Mouse (Mus musculus) stomach, postnatal 0 days (tissue): ENCODE data around the gene Dph5. TPM values are rescaled to one million over a fixed set of nuclear protein-coding genes. Genes with fewer than 3 reads are reported as not detected.
"Not testable (repeated sequence)": the region's sequence is repeated elsewhere in the genome, so short reads cannot be mapped to it uniquely, and the experiment has no call there.

Experiments
- ATAC-seq: fragments of 200-750 bp; cut with Nextera tagmentation; 2 replicates; pipeline ENCODE4 v1.8.0; 2017; ENCODE audit not compliant: low FRiP score, low TSS enrichment
- DNase-seq: peaks from one replicate; pipeline ENCODE4 v3.0.0-alpha.2; 2016; ENCODE audit warnings: low spot score
- H3K27ac ChIP-seq: fragments of 300-500 bp; sonication (generic); replicated peaks from 2 replicates; pipeline ENCODE4 v1.5.1; 2014; ENCODE audit warnings: mild to moderate bottlenecking, control low read depth
- H3K27me3 ChIP-seq: fragments of 300-500 bp; sonication (generic); 2 replicates; pipeline ENCODE4 v1.6.1; 2014; ENCODE audit warnings: low read length; ENCODE audit not compliant: control insufficient read depth, insufficient read depth
- H3K36me3 ChIP-seq: fragments of 300-500 bp; sonication (generic); 2 replicates; pipeline ENCODE4 v1.6.1; 2014; ENCODE audit warnings: low read length, mixed read lengths; ENCODE audit not compliant: control insufficient read depth, insufficient read depth
- H3K4me1 ChIP-seq: fragments of 300-500 bp; sonication (generic); replicated peaks from 2 replicates; pipeline ENCODE4 v1.6.1; 2014; ENCODE audit warnings: antibody characterized with exemption; ENCODE audit not compliant: control insufficient read depth, insufficient read depth
- H3K4me2 ChIP-seq: fragments of 300-500 bp; sonication (generic); replicated peaks from 2 replicates; pipeline ENCODE4 v1.6.1; 2014; ENCODE audit warnings: low read depth, mild to moderate bottlenecking, control low read depth, moderate library complexity
- H3K4me3 ChIP-seq: fragments of 300-500 bp; sonication (generic); 2 replicates; pipeline ENCODE4 v1.5.1; 2014; ENCODE audit warnings: low read depth, low read length, control low read depth
- H3K9ac ChIP-seq: fragments of 300-500 bp; sonication (generic); 2 replicates; pipeline ENCODE4 v1.6.1; 2014; ENCODE audit warnings: mild to moderate bottlenecking, low read length, control low read depth, mixed read lengths
- H3K9me3 ChIP-seq: fragments of 300-500 bp; sonication (generic); 2 replicates; pipeline ENCODE4 v1.6.1; 2016; ENCODE audit warnings: low read length; ENCODE audit not compliant: control insufficient read depth
- CTCF ChIP-seq: IDR thresholded peaks from 2 replicates; pipeline ENCODE4 v1.5.1; 2016; ENCODE audit warnings: antibody characterized with exemption, low read depth, mild to moderate bottlenecking, moderate library complexity
- EP300 ChIP-seq: optimal IDR thresholded peaks from 2 replicates; pipeline ENCODE3; 2016; ENCODE audit warnings: antibody characterized with exemption
- WGBS: fragments of 180-500 bp; shearing (Covaris S2); extraction: QIAGEN DNeasy Blood & Tissue Kit; methylation state at CpG from one replicate; pipeline ENCODE4 v1.1.7; 2014; 5-methylcytosine and 5-hydroxymethylcytosine counted together
- polyA plus RNA-seq: library from polyadenylated mRNA; unstranded; fragments of >200 nt; fragmentation: Nextera tagmentation; extraction: Ambion mirVana; gene quantifications from 2 replicates; pipeline ENCODE4 v1.2.1, GENCODE M21; 2015

Dph5 gene
- polyA plus RNA-seq, 1 experiment from 2014 or later: 18.2 TPM

- Histone ChIP-seq H3K9me3 (no peaks in the 10 kb centered on the region), H3K27me3 (no peaks in the 10 kb centered on the region), H3K27ac (no peak overlapping the region), H3K36me3 (no peaks in the 10 kb centered on the region), H3K4me2 (no peak overlapping the region), H3K4me3 (no peak overlapping the region), H3K4me1 (no peaks in the 10 kb centered on the region), H3K9ac (no peak overlapping the region)
- 91% methylated on average over 3 of the region's 3 CpGs for WGBS
- TF ChIP-seq CTCF (no peak), EP300 (no peak)
- ATAC-seq (no peak), DNase-seq (no peak)
Observed at GRCm38 (mm10) chr3:115858822-115859221, 28.8 kb upstream of the Dph5 start.

GRCm38 (mm10) chr3:115860780-115861179 is 26.9 kb upstream of the Dph5 start:
- H3K36me3 ChIP-seq, ATAC-seq, H3K4me1 ChIP-seq, H3K27me3 ChIP-seq, H3K27ac ChIP-seq, H3K4me2 ChIP-seq, H3K4me3 ChIP-seq, DNase-seq, H3K9ac ChIP-seq, H3K9me3 ChIP-seq: not testable (repeated sequence)
- 50% methylated on average over 1 of the region's 1 CpGs for WGBS

- H3K36me3 ChIP-seq: no peaks in the 10 kb centered on the region
- no peaks in the 10 kb centered on the region for H3K27me3 ChIP-seq
- no peaks in the 10 kb centered on the region for H3K9me3 ChIP-seq
- no peak for ATAC-seq
- no peak overlapping the region for H3K9ac ChIP-seq
- H3K4me1 ChIP-seq: no peaks in the 10 kb centered on the region
- no peak overlapping the region for H3K27ac ChIP-seq
- H3K4me2 ChIP-seq: no peak overlapping the region
- DNase-seq: no peak
- H3K4me3 ChIP-seq: no peak overlapping the region
- TF ChIP-seq EP300 (no peak), CTCF (no peak)
- WGBS: 67% methylated on average over 4 of the region's 4 CpGs
Observed at GRCm38 (mm10) chr3:115863487-115863886, 24.1 kb upstream of the Dph5 start.

- Histone ChIP-seq H3K4me2 (no peak overlapping the region), H3K9me3 (no peaks in the 10 kb centered on the region), H3K4me3 (no peak overlapping the region), H3K36me3 (no peaks in the 10 kb centered on the region), H3K9ac (no peak overlapping the region), H3K27ac (no peak overlapping the region), H3K27me3 (no peaks in the 10 kb centered on the region), H3K4me1 (no peaks in the 10 kb centered on the region)
- no peak for TF ChIP-seq EP300
- TF ChIP-seq CTCF: peak; percentile 46
- ATAC-seq: peak; percentile 56; the same call in 1 of the 2 replicates
- no peak for DNase-seq
- 37% methylated on average over 4 of the region's 4 CpGs for WGBS
Observed at GRCm38 (mm10) chr3:115867150-115867549, 20.5 kb upstream of the Dph5 start.

GRCm38 (mm10) chr3:115867901-115868300 is 19.7 kb upstream of the Dph5 start:
- Histone ChIP-seq H3K27ac (no peak overlapping the region), H3K36me3 (no peaks in the 10 kb centered on the region), H3K4me2 (no peak overlapping the region), H3K4me1 (no peaks in the 10 kb centered on the region), H3K9ac (no peak overlapping the region), H3K4me3 (no peak overlapping the region), H3K27me3 (no peaks in the 10 kb centered on the region), H3K9me3 (no peaks in the 10 kb centered on the region)
- ATAC-seq: no peak
- 46% methylated on average over 1 of the region's 1 CpGs for WGBS
- no peak for DNase-seq
- no peak for TF ChIP-seq CTCF
- no peak for TF ChIP-seq EP300

GRCm38 (mm10) chr3:115869360-115869759 is 18.3 kb upstream of the Dph5 start:
- TF ChIP-seq EP300 (no peak), CTCF (no peak)
- Histone ChIP-seq H3K9ac (no peak overlapping the region), H3K4me2 (no peak overlapping the region), H3K9me3 (no peaks in the 10 kb centered on the region), H3K27ac (no peak overlapping the region), H3K36me3 (no peaks in the 10 kb centered on the region), H3K4me3 (no peak overlapping the region), H3K4me1 (no peaks in the 10 kb centered on the region), H3K27me3 (no peaks in the 10 kb centered on the region)
- DNase-seq: no peak
- ATAC-seq: no peak
- 50% methylated on average over 2 of the region's 2 CpGs for WGBS
